Mouse (Mus musculus) gastrocnemius, adult 2 months (tissue): Measurements from ENCODE around the gene Fndc4. TPM values are rescaled to one million over a fixed set of nuclear protein-coding genes. Genes with fewer than 3 reads are reported as not detected.
A peak's percentile ranks its signal among the peaks of the same experiment; 100 is the strongest.

Experiments
- DNase-seq: peaks from one replicate; pipeline ENCODE4 v3.0.0; 2022
- H3K27ac ChIP-seq: fragments of 200-600 bp; 2 replicates; pipeline ENCODE4 v1.8.1; 2022; ENCODE audit warnings: mild to moderate bottlenecking
- H3K4me3 ChIP-seq: fragments of 200-600 bp; 2 replicates; pipeline ENCODE4 v1.8.1; 2022; ENCODE audit warnings: mild to moderate bottlenecking, moderate library complexity
- CTCF ChIP-seq: fragments of 200-600 bp; IDR thresholded peaks from 2 replicates; pipeline ENCODE4 v1.8.1; 2022; ENCODE audit warnings: antibody characterized with exemption, mild to moderate bottlenecking, moderate library complexity
- intact Hi-C: fragments of 180-260 bp; cut with DNase I; formaldehyde crosslinking; loops from one replicate; pipeline ENCODE4 v1.15.1; 2025
- total RNA-seq, 2 experiments: library from RNA; stranded (reverse); gene quantifications; 2 replicates each; pipeline ENCODE4 v1.2.3; 2021

Gene Fndc4
- total RNA-seq, 2 experiments from 2014 or later, result 1.2 to 3.2 TPM

GRCm38 (mm10) chr5:31291361-31291688 lies 4.6 kb downstream of the Fndc4 start:
- intact Hi-C loops, result loop anchor here (2.0 to 10.0 kb wide), 2 partner anchors 51 to 247 kb away; partner anchors contain the start of genes Atraid, Gm9970, Nrbp1 and Slc5a6
- Histone ChIP-seq H3K4me3 (peak overlapping the region; percentile 80), H3K27ac (peak overlapping the region; percentile 94)
- TF ChIP-seq CTCF, result no peak
- no peak for DNase-seq

- TF ChIP-seq CTCF, result no peak
- intact Hi-C loops, result loop anchor here (2.0 to 10.0 kb wide), 2 partner anchors 50 to 246 kb away; partner anchors contain the start of genes Atraid, Gm9970, Nrbp1 and Slc5a6
- peak; percentile 98 for DNase-seq
- peak within 1 kb of the TSS; percentile 80 for H3K4me3 ChIP-seq
- H3K27ac ChIP-seq, result peak within 1 kb of the TSS; percentile 94
These were observed 5.1 kb downstream of the Fndc4 start, which contains the start of gene Ift172 for GRCm38 (mm10) chr5:31290521-31291360. Ift172 (minus strand) TSS chr5:31291116.

GRCm38 (mm10) chr5:31289626-31290230 lies 6.2 kb downstream of the Fndc4 start:
- H3K27ac ChIP-seq, result no peak overlapping the region
- TF ChIP-seq CTCF, result no peak
- no peak overlapping the region for H3K4me3 ChIP-seq
- intact Hi-C loops, result loop anchor here (2.0 to 10.0 kb wide), 2 partner anchors 49 to 245 kb away; partner anchors contain the start of genes Atraid, Gm9970, Nrbp1 and Slc5a6
- DNase-seq, result no peak

GRCm38 (mm10) chr5:31288655-31289054 lies 7.2 kb downstream of the Fndc4 start:
- DNase-seq, result no peak
- intact Hi-C loops, result no loop called here

GRCm38 (mm10) chr5:31288225-31288624 lies 7.7 kb downstream of the Fndc4 start:
- Histone ChIP-seq H3K27ac (peak overlapping the region; percentile 63), H3K4me3 (no peak overlapping the region)
- no peak for DNase-seq
- TF ChIP-seq CTCF, result no peak
- intact Hi-C loops, result no loop called here

More at GRCm38 (mm10) chr5:31288655-31289054, 7.2 kb downstream of the Fndc4 start:
- Histone ChIP-seq H3K27ac (peak overlapping the region; percentile 63), H3K4me3 (no peak overlapping the region)
- TF ChIP-seq CTCF, result no peak

- Histone ChIP-seq H3K4me3 (no peak overlapping the region), H3K27ac (no peak overlapping the region)
- TF ChIP-seq CTCF, result no peak
- intact Hi-C loops, result no loop called here
- DNase-seq, result no peak
These were observed 16.5 kb downstream of the Fndc4 start for GRCm38 (mm10) chr5:31279245-31279988.

- no peak for DNase-seq
- Histone ChIP-seq H3K4me3 (no peak overlapping the region), H3K27ac (no peak overlapping the region)
- intact Hi-C loops, result no loop called here
- TF ChIP-seq CTCF, result no peak
These were observed 22.9 kb downstream of the Fndc4 start for GRCm38 (mm10) chr5:31273018-31273417.

- H3K4me3 ChIP-seq, result no peak overlapping the region
- no peak for TF ChIP-seq CTCF
- DNase-seq, result no peak
- intact Hi-C loops, result no loop called here
- H3K27ac ChIP-seq, result no peak overlapping the region
These were observed 28.2 kb downstream of the Fndc4 start for GRCm38 (mm10) chr5:31267686-31268085.

- Histone ChIP-seq H3K4me3 (no peak overlapping the region), H3K27ac (no peak overlapping the region)
- intact Hi-C loops, result no loop called here
- DNase-seq, result peak; percentile 62
- no peak for TF ChIP-seq CTCF
These were observed 29.8 kb downstream of the Fndc4 start for GRCm38 (mm10) chr5:31266101-31266500.

- Histone ChIP-seq H3K27ac (peak overlapping the region; percentile 32; the same call in 1 of the 2 replicates), H3K4me3 (no peak overlapping the region)
- no peak for TF ChIP-seq CTCF
- DNase-seq, result peak; percentile 53
- intact Hi-C loops, result no loop called here
These were observed 38.3 kb downstream of the Fndc4 start for GRCm38 (mm10) chr5:31257616-31258015.

GRCm38 (mm10) chr5:31255971-31256370 lies 39.9 kb downstream of the Fndc4 start:
- no peak for DNase-seq
- no peak for TF ChIP-seq CTCF
- intact Hi-C loops, result no loop called here
- no peak overlapping the region for H3K27ac ChIP-seq
- H3K4me3 ChIP-seq, result no peak overlapping the region

GRCm38 (mm10) chr5:31255381-31255780 lies 40.5 kb downstream of the Fndc4 start:
- intact Hi-C loops, result no loop called here
- no peak for DNase-seq
- no peak for TF ChIP-seq CTCF
- H3K27ac ChIP-seq, result peak overlapping the region; percentile 81
- H3K4me3 ChIP-seq, result no peak overlapping the region

- peak overlapping the region; percentile 81 for H3K27ac ChIP-seq
These were observed 41.0 kb downstream of the Fndc4 start for GRCm38 (mm10) chr5:31254901-31255300.

More at GRCm38 (mm10) chr5:31254901-31255300, 41.0 kb downstream of the Fndc4 start:
- H3K4me3 ChIP-seq, result no peak overlapping the region; the same call in 1 of the 2 replicates
- DNase-seq, result no peak
- no peak for TF ChIP-seq CTCF
- intact Hi-C loops, result no loop called here
